Mouse (Mus musculus) frontal cortex, adult 2 months (tissue): ENCODE measurements around the gene A730049H05Rik. TPM values are rescaled to one million over a fixed set of nuclear protein-coding genes. Genes with fewer than 3 reads are reported as not detected.

Experiments
- DNase-seq, 2 experiments: peaks; one replicate each; pipeline ENCODE4 v3.0.0; 2022; ENCODE audit warnings: low spot score in 1 of 2; ENCODE audit errors: extremely low spot score in 1 of 2
- polyA plus RNA-seq: library from polyadenylated mRNA; depleted of rRNA; stranded (reverse); fragments of >200 nt; gene quantifications from 2 replicates; pipeline ENCODE4 v1.2.3, GENCODE M21; 2012

A730049H05Rik gene
- polyA plus RNA-seq, 1 experiment, result not detected

DNA sequence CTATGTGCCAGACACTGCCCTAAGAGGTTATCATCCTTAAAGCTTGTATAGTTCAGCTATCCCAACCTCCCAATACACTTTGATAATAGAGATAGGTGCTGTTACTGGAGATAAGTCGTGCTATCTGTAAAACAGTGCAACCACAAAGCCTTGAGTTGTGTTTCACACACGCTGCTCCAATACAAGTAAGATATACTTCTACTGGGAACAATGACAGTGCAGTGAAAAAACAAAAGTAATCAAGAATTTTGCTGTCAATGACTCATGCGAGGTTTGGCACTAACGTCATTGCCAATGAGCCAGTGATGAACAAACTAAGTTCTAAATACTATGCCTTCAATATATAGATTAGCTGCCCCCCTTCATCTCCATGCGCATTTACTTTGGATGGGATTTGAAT lies 10.3 kb downstream of the A730049H05Rik start:
- no peak for DNase-seq

DNA sequence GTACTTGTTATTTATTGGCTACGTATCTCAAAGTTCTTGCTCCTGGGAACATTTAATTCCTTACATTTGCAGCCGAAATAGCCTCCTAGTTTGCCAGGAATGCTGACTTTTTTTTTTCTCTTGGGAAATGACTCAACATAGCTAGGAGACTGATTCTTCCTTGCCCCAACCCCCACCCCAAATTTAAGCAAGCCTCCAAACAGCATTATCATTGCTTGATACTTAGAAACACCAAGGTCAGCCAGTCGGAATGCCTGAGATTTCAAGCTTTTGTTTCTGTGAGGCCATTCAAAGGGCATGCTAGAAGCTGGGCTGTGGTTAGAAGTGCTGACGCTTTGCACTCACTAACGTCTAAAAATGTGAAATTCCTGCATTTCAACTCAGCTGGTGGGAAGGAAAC lies 11.1 kb downstream of the A730049H05Rik start:
- no peak for DNase-seq

DNA sequence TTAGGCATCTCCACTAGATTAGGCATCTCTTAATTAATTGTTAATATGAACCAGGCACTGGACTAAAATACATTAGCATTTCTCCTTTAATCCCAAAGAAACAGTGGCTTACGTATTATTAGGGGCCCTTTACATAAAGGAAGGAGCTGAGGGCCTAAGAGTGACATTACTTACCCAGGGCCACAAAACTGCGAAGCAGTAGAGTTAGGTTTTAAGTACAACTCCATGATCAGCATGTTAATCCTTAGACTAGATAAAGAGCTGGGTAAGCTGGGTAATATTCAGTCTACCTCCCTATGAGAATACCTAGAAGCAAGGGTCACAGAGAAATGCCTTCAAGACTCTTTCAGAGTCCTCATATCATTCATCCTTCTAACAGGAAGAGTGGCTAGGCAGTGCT lies 12.9 kb downstream of the A730049H05Rik start:
- DNase-seq, result no peak

DNA sequence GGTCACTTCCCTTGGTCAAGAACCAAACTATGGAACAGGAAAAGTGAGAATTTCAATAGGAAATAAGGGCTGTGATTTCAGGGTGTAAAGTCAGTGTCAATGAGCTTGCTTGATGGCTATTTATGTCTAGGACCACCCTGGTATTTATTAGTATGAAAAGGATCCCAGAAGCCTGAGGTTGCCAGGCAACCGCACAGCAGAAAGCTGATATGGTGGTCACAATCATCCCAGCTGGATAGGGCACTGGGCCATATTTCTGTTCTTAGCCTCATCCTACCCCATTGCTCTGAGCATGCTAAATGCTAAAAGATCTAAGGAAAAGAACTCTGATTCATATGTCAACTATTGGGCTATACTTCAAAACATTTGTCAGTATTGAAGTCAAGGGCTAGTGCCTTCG lies 14.8 kb downstream of the A730049H05Rik start:
- DNase-seq, result no peak

DNA sequence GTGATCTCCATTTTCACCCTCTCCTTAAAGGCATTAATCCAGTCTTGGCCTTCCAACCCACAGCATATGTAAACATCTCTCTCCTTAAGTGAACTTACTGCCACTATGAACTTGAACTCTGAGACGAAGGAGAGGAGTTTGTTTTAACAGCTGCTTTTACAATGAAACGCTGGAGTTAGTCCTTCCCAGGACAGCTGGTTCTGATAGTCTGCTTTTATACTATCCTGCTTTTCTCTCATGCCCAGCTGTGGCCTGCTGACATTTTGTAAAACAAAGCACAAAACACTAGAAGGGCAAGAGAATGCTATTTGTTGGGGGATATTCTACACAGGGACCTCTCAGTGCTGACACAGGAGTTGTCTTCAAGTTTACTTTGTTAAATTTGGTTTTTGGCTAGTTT lies 25.7 kb downstream of the A730049H05Rik start:
- DNase-seq, result no peak

DNA sequence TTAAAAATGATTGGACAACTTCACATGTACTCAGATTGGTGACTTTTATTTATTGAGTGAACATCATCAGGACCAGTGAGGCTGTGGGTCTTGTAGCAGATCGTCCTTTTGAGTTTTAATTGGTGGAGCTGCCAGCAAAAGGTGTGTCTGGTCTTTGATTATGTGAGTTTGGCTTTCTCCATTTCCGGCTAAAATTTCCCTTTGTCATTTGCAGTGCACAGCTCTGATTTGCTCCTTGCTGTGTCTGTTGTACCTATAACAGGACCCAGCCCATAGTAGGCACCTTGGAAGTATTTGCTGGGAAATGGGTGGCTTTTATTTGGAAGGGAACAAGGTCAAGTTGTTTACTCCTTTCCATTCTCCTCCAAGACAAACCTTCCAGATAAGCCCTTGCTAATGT lies 27.2 kb downstream of the A730049H05Rik start:
- DNase-seq, result no peak

DNA sequence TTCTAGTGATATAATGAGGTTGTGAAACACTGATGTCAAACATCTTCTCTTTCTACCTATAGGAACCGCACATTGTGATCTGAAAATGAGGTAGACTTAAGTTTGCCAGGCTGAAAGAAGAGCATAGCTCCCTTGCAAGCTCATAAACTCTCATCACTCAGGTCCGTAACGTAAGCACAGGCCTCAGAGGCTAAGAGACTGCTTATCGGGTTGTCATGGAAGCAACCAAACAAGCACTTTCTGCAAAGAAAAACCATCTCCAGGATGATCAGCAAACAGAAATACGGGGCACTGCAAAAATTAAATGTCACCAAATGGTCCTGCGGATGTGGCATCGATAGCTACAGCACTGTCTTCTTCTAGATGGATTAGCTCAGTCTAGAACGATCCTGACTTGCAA lies 29.6 kb downstream of the A730049H05Rik start:
- DNase-seq, result no peak

DNA sequence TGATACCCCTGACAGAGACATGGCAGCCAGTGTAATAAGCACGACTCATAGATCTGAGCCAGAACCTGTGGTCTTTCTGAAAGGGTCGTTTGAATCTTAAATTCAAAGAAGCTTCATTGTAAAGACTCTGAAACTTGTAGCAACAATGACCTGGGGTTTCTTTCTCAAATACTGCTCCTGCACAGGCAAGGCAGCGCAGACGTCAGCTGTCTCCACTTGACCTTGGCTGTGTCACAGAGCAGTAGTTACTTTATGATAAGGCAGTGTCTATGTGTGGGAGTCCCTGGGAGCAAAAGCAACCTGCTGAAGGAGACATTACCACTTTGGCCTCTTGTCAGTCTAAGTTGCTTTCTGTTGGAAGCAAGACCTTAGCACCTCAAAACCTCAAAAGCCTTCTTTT lies 30.3 kb downstream of the A730049H05Rik start:
- DNase-seq, result no peak

DNA sequence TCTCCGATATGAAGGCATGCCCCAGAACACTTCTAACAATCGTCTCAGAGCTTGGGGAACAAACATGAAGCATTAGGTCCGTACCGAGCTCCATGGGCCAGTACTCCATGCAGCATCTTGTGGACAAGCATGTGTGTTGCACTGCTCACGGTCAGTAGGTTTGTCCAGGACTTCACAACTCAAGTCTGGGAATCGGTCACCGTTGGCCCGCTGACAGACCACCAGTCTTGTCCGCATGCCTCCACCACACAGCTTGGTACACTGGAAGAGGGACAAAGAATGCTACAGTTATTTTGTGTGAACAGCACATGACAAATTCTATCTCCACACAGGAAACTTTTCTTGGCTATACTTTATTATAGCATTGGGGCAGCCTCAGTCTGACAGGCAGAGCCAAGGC lies 32.9 kb downstream of the A730049H05Rik start:
- no peak for DNase-seq

DNA sequence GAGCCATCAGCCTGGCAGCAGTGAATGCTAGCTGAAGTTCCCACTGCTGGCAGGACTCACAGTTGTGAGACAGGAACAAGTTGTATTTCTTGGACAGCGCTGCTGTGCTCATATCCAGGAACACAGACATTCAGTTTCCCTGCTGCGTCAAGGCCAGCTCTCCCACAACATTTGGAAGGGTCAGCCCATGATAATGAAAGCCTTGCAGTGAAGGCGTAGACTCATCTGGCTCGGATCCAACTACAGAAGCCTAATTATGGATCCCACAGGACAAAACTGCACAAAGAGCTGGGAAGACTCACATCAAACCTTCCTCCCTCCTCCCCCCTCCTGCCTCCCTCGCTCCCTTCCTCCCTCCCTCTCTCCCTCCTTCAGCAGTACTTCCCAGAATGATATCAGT lies 34.0 kb downstream of the A730049H05Rik start:
- DNase-seq, result peak; percentile 53 to 59

DNA sequence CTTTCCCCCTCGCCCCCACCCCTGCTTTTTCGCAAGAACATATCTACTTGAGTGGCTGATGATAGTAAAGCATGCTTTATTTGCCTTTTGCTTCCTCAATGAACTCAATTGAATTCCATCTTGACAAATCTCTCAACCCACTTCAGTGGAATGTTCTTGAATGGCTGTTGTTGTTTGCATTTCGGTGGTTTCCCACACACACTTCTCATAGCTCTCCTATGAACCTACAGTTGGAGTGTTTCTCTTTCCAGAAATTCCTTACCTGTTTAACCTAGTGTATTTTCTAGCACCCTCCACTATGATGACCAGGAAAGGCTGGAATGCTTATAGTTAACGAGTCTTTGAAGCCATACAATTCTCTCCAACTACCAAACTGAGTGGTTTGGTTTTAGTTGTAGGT lies 38.6 kb downstream of the A730049H05Rik start:
- no peak for DNase-seq

DNA sequence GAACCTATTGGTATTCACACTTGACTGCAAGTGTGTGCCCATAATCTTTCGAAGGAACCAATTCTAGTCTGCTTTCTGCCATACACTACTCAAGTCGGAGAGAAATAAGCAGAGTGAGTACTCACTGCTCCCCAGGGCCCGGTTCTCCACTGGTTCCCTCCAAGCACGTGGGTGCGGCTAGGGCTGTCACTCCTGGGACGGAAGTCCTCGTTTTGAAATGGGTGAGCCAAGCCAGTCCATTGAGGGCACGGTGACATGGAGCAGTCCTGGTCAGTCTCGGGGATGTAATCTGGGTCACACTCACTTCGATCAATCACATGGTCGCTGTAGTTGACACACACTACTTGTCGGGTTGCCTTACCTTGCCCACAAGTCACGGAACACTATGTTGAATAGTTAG lies 41.5 kb downstream of the A730049H05Rik start:
- DNase-seq, result no peak

DNA sequence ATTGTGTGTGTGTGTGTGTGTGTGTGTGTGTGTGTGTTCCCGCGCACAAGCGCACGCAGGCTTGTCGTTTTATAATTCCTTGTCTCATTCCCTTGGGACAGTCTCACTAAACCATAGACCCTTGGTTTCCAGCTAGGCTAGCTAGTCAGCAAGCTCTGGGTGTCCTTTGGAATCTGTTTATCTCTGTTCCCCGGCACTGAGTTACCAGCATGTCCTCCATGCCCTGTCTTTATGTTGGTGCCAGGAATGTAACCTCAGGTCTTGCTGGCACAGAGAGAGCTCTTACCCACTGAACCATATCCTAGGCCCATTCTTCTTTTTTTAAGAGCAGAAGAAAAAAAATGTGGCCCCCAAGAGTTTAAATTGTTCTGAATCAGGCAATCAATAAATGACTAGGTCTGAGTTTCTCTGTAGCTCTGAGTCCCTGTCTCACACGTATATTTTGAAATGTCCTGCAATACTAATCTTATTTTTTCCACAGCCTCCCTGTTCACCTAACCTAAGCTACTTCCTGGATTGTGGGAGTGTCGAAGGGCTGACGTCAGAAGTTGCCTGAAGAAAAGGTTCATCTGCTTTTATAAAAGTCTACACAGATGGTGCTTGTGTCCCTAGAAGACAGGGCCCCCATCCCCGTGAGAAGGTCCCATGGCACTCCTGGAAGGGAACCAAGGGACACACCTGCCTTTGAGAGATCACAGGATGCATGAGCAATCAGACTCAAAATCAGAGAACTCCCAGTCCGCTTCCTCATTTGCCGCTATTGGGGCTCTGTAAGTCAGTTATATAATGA lies 42.6 kb downstream of the A730049H05Rik start:
- no peak for DNase-seq

DNA sequence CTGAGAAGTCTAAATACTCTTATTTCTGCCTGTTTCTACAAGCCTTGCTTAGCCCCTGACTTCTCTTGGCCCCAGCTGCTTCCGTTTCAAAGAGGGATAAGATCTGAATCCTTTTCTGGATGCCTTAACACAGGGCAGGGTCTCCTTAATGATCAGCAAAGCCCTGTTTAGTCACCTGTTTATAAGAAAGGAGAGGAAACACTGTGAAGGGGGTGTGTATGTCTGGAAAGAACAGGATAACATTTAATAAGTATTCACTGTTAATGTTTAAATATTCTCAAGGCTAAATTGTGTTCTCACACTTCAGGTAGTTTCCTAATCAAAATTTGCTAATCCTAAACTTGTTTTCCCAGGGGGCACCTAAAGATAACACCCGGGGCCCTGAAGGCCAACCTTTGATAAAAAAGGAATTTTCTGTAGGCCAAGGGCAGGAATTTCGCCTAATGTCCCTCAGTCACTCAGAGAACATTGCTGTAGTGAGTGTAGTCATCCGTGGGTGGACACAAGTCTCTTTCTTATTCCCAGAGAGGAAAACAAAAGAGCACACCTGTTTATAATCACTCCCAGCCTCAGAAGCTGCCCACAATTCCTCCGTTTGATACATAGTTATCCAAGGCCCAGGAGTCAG lies 44.1 kb downstream of the A730049H05Rik start:
- no peak for DNase-seq

DNA sequence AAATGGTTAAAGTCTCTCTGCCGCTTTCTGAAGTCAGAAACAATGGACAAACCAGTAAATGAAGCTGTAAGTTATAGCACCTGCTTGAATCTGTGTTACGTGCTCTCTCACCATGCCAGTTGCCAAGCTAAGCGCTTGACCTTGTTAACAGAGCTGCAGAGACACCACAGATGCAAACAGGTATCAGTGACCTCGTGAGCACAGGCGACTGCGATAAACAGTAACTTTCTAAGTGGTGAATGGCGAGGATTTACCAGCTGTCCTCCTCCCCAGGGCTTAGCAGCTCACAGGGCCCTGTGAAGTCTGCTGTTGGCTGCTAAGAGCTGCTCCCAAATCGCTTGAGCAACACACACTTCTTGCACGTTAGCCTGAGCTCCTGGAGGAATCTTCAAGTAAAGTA lies 46.3 kb downstream of the A730049H05Rik start:
- no peak for DNase-seq

DNA sequence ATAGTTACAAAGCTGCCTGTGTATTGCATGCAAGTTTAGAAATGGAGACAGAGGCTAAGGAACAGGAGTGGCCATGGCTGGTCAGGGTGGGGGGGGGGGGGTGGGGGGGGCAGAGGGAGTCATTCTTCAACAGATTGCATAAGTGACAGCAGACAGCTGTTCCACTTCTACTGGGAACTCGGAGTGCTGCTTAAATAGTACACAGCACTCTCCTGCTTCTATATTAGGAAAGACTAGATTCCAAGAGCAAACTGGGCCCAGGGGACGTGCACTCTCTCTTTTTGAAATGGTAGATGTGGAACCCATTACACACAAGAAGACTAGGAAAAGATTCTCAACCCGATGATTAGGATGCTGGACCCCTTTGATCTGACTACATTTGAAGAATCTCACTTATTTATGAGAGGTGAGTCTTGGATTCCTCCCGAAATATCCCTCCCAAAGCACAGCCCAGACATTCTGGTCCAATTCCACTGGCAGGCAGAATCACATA lies 52.9 kb downstream of the A730049H05Rik start, which contains the start of gene Gm15737:
TSS of gene Gm15737 (plus strand) at position 269 of the 493 bp plus-strand sequence.
- peak; percentile 27 to 48 for DNase-seq

DNA sequence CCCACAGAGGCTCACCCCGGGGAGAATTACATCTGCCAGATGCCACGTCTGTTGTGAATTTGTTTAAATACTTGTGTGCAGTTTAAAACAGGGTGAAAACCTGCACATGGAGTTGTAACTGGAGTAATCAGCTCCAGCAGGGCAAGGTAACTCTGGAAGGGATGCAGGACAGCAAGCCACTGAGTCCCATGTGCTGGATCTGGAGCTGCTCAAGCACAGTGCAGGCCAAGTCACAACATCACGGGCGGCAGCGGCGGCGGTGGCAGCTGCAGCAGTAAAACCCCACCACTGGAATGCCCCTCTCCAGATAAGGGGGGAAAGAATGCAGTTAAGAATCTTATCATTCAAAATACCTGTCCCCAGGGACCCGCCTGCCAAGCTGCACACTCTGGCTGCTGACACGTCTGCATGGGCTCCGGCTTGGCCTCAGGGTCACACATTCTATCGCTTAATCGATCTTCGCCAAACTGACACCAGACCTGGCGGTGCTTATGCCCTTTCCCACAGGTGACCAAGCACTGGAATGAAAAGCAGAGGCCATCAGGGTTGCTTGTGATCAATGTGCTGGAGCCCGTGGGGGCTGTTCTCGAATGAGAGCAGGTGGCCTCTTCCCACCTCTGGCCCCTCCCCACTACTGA lies 53.4 kb downstream of the A730049H05Rik start:
- peak in 1 of 2 experiments; percentile 17 for DNase-seq

DNA sequence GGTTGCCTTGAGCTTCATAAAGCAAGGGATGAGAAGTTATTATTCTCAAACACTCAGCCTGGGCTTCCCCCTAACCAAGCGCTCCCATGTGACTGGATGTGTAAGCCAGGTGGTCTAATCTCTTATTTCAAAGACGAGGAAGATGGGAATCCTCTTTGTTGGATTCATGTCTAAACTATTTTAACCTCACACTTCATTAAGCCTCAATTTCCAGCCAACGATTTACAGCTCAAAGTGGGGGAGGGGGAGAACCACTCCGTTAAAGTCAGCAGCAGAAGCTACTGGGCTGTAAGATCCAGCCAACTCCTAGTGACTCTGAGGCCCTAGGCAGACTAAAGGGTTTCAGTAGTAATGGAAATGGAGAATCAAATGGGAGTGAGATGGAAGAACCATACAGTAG lies 55.5 kb downstream of the A730049H05Rik start:
- DNase-seq, result no peak

DNA sequence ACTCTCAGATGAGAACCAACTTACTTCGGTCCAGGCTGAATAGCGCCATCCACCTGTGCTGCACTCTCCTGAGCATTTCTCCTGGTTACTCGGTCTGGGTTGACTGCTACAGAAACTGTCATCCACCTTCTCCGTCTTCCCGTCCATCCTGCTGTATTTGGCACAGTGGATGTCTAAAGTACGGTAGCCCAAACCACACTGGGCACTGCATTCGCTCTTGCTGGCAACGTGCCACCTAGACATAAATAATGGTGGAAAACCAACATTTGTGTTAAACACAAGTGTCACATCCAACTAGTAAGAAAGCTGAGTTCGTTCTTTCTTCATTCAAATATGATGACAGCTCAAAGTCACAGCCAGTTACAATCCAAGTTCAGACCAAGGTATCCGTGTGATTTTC lies 56.5 kb downstream of the A730049H05Rik start:
- DNase-seq, result no peak

DNA sequence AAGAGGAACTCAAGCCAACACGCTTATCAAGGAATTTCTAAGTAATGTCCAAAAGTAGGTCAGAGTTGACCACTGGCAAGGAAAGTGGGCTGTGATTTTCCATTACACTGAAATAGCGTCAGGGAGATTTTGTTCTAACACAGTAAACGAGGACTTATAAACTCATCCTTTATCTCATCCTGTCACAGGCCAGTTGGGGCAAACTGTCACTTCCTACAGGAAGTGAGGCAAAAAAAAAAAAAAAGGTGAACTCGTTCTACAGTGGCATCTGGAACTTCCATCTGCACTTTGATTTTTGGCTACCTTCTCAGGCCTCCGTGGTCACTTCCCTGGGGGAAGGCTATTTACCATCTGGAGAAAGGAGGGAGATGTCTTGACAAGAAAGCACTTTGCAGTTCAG lies 58.6 kb downstream of the A730049H05Rik start:
- DNase-seq, result no peak

DNA sequence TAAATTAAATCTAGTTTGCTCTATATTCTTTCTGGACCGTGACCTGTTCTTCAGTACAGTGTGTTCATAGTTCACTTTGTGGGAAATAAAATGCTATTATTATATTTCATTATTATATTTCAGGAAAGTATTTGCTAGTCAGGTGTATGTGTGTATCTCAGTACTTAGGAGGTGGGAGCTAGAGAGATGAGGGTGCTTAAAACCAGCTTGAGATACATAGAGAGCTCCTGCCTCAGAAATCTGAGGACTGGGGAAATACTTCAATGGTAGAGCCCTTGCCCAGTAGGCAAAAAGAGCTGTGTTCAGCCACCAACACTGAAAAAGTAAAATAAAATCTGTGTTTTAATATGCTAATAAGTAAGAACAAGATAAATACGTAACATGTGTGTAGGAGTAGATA lies 59.1 kb downstream of the A730049H05Rik start:
- DNase-seq, result no peak

DNA sequence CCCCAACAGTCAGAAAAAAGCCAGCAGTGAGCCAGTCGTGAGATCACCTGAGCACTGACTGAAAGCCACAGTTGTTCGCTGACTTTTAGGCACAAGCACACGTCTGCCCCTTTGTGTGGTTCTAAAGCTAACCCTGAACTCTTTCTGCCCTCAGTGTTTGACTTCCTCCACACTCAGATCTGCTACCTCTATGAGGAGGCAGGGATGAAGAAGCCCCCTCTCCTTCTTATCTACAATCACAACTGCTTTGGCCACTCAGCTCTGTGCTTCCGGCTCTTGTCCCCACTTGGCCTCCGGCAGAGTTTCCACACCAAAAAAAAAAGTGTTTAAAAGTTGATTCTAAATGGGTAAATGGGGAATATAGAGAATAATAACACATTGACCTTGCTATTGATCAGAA lies 59.8 kb downstream of the A730049H05Rik start:
- DNase-seq, result no peak
